Mouse (Mus musculus) liver, postnatal 0 days (tissue): ENCODE data around the gene Nrxn2. TPM values are rescaled to one million over a fixed set of nuclear protein-coding genes. Genes with fewer than 3 reads are reported as not detected.

Experiments used
- ATAC-seq: fragments of 200-750 bp; cut with Nextera tagmentation; 2 replicates; pipeline ENCODE4 v1.8.0; 2017; ENCODE audit warnings: mild to moderate bottlenecking, moderate library complexity
- DNase-seq: peaks from one replicate; pipeline ENCODE4 v3.0.0-alpha.2; 2016
- H3K27ac ChIP-seq: fragments of 300-500 bp; sonication (generic); 2 replicates; pipeline ENCODE4 v1.5.1; 2014; ENCODE audit warnings: antibody characterized with exemption, moderate library complexity, mild to moderate bottlenecking, low read depth
- H3K27me3 ChIP-seq: fragments of 300-500 bp; sonication (generic); 2 replicates; pipeline ENCODE4 v1.6.1; 2014; ENCODE audit warnings: low read length, control low read depth, mixed read lengths; ENCODE audit not compliant: insufficient read depth
- H3K36me3 ChIP-seq: fragments of 300-500 bp; sonication (generic); replicated peaks from 2 replicates; pipeline ENCODE4 v1.6.1; 2014; ENCODE audit warnings: mild to moderate bottlenecking, control low read depth, low read length, moderate library complexity, mixed read lengths; ENCODE audit not compliant: insufficient read depth
- H3K4me1 ChIP-seq: fragments of 300-500 bp; sonication (generic); 2 replicates; pipeline ENCODE4 v1.6.1; 2014; ENCODE audit warnings: antibody characterized with exemption, mild to moderate bottlenecking, control low read depth; ENCODE audit not compliant: insufficient read depth
- H3K4me2 ChIP-seq: fragments of 300-500 bp; sonication (generic); 2 replicates; pipeline ENCODE4 v1.6.1; 2014; ENCODE audit warnings: low read depth, mild to moderate bottlenecking, low read length, moderate library complexity, mixed read lengths
- H3K4me3 ChIP-seq: fragments of 300-500 bp; sonication (generic); 2 replicates; pipeline ENCODE4 v1.5.1; 2014; ENCODE audit warnings: low read depth, low read length
- H3K9ac ChIP-seq: fragments of 300-500 bp; sonication (generic); replicated peaks from 2 replicates; pipeline ENCODE4 v1.6.1; 2014; ENCODE audit warnings: mild to moderate bottlenecking, moderate library complexity
- H3K9me3 ChIP-seq: fragments of 300-500 bp; sonication (generic); 2 replicates; pipeline ENCODE4 v1.6.1; 2016; ENCODE audit warnings: mild to moderate bottlenecking, control low read depth, low read length, mixed read lengths
- CTCF ChIP-seq: sonication (generic); IDR thresholded peaks from 2 replicates; pipeline ENCODE4 v1.5.1; 2016; ENCODE audit warnings: antibody characterized with exemption, low read depth
- EP300 ChIP-seq: IDR thresholded peaks from 2 replicates; pipeline ENCODE4 v1.6.1; 2016; ENCODE audit warnings: antibody characterized with exemption, low read depth, mild to moderate bottlenecking
- WGBS: fragments of 180-500 bp; shearing (Covaris S2); extraction: QIAGEN DNeasy Blood & Tissue Kit; methylation state at CpG from one replicate; pipeline ENCODE4 v1.1.7; 2014; ENCODE audit not compliant: insufficient replicate concordance; 5-methylcytosine and 5-hydroxymethylcytosine counted together
- polyA plus RNA-seq: library from polyadenylated mRNA; unstranded; fragments of >200 nt; fragmentation: Nextera tagmentation; extraction: Ambion mirVana; gene quantifications from 2 replicates; pipeline ENCODE4 v1.2.1, GENCODE M21; 2015

Gene Nrxn2
- polyA plus RNA-seq, 1 experiment from 2014 or later: 0.97 TPM

DNA sequence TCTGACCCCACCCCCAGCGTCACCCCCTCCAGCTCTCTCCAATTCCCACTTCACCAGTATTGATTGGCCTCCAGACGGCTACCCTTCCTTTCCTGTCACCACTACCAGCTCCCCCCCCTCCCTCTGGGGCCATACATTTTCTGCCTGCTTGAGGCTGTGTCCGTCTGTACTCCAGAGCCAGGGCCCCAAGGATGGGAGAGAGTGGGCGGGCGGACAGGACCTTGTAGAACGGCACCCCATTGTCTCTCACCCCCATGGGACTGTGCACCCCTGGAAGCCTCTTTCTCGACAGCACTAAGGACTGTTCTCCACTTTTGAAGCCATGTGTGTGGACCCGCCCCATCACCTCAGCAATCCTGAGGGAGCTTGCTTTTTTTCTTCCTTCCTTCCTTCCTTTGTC lies 77.2 kb downstream of the Nrxn2 start:
- H3K4me1 ChIP-seq: no peaks in the 10 kb centered on the region
- H3K9ac ChIP-seq: no peak overlapping the region
- WGBS: 27% methylated on average over 8 of the region's 8 CpGs
- no peak overlapping the region for H3K4me2 ChIP-seq
- ATAC-seq: no peak
- H3K27ac ChIP-seq: no peak overlapping the region
- H3K36me3 ChIP-seq: no peaks in the 10 kb centered on the region
- H3K27me3 ChIP-seq: peaks cover 86% of the 10 kb centered on the region
- TF ChIP-seq CTCF (no peak), EP300 (no peak)
- no peaks in the 10 kb centered on the region for H3K9me3 ChIP-seq
- H3K4me3 ChIP-seq: no peak overlapping the region
- no peak for DNase-seq

DNA sequence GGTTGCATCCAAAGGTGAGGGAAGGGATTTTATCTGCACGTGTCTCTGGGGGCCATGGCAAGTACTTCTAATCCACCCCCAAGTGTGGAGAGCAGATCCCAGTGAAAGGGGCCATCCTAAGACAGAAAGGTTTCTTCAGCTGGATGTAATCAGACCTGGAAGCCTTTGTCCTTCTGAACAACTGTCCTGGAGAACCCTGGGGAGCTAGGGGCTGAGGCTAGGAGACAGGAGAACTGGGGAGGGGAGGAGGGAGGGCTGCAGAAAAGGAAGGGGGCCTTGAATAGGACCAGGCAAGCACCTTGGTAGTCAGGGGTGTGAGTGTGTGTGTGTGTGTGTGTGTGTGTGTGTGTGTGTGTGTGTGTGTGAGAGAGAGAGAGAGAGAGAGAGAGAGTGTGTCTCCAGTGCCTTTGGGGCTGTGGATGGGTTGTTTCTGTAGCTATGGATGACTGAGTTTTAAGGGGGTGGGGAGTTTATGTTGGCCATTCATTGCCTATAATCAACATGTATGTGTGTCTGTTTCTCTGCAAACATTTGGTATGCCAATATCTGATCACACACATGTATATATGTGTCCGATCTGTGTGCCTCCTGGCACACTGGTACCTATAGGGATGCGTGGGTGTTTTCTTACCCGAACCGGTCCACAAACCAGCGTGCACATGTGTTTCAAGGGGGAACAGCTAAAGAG lies 78.1 kb downstream of the Nrxn2 start:
- no peak overlapping the region for H3K9ac ChIP-seq
- H3K27ac ChIP-seq: no peak overlapping the region
- TF ChIP-seq CTCF (no peak), EP300 (no peak)
- ATAC-seq (no peak), DNase-seq (no peak)
- no peak overlapping the region for H3K4me3 ChIP-seq
- WGBS: 10% methylated on average over 6 of the region's 6 CpGs
- no peaks in the 10 kb centered on the region for H3K36me3 ChIP-seq
- peaks cover 93% of the 10 kb centered on the region for H3K27me3 ChIP-seq
- H3K9me3 ChIP-seq: no peaks in the 10 kb centered on the region
- no peak overlapping the region for H3K4me2 ChIP-seq
- no peaks in the 10 kb centered on the region for H3K4me1 ChIP-seq

DNA sequence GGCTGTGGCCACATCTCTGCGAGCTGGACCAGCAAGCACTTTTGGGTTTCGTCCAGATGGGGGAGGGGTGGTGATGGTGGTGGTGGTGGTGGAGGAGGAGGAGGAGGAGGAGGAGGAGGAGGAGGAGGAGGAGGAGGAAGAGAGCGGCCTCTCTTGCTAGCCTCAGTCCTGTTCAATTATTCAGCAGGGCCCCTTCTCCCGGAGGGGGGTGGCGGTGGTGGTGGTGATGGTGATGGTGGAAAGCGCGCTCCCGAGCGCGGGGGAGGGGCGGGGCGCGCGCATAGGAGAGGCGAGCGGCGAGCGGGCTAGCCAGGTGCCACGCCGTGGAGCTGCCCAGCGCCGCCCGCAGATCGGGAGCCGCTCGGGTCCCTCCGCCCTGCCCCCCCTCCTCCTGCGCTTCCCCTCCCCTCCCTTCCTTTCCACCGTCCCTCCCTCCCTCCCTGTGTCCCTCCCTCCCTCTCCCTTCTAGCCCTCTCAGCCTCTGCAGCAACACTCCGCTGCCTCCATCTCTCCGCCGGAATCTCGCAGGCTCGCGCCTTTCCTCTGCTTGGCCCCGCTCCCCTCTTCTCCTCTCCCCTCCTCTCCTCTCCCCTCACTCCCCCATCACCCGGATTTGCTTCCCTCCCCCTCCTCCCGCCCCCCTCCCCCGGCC lies 78.7 kb downstream of the Nrxn2 start:
- H3K4me1 ChIP-seq: peaks cover 4% of the 10 kb centered on the region
- H3K9ac ChIP-seq: no peak overlapping the region
- H3K9me3 ChIP-seq: no peaks in the 10 kb centered on the region
- peaks cover 95% of the 10 kb centered on the region for H3K27me3 ChIP-seq
- ATAC-seq: no peak
- WGBS: 0% methylated on average over 14 of the region's 39 CpGs
- no peaks in the 10 kb centered on the region for H3K36me3 ChIP-seq
- H3K4me2 ChIP-seq: peak overlapping the region; percentile 45
- DNase-seq: no peak
- peak overlapping the region; percentile 25 for H3K4me3 ChIP-seq
- H3K27ac ChIP-seq: no peak overlapping the region
- TF ChIP-seq EP300: no peak
- TF ChIP-seq CTCF: no peak

GRCm38 (mm10) chr19:6497803-6498202 lies 79.3 kb downstream of the Nrxn2 start:
- peak overlapping the region; percentile 45 for H3K4me2 ChIP-seq
- H3K36me3 ChIP-seq: no peaks in the 10 kb centered on the region
- H3K9me3 ChIP-seq: no peaks in the 10 kb centered on the region
- TF ChIP-seq CTCF (no peak), EP300 (no peak)
- WGBS: 1% methylated on average over 36 of the region's 39 CpGs
- no peak overlapping the region for H3K27ac ChIP-seq
- H3K27me3 ChIP-seq: peaks cover 95% of the 10 kb centered on the region
- H3K4me3 ChIP-seq: peak overlapping the region; percentile 25
- no peak overlapping the region for H3K9ac ChIP-seq
- ATAC-seq (no peak), DNase-seq (no peak)
- H3K4me1 ChIP-seq: peaks cover 6% of the 10 kb centered on the region

GRCm38 (mm10) chr19:6498350-6499131 lies 80.0 kb downstream of the Nrxn2 start:
- Histone ChIP-seq H3K27ac (no peak overlapping the region), H3K4me1 (peaks cover 6% of the 10 kb centered on the region), H3K9me3 (no peaks in the 10 kb centered on the region), H3K4me3 (peak overlapping the region; percentile 25; the same call in 1 of the 2 replicates), H3K4me2 (peak overlapping the region; percentile 45; the same call in 1 of the 2 replicates), H3K27me3 (peaks cover 95% of the 10 kb centered on the region), H3K9ac (no peak overlapping the region), H3K36me3 (no peaks in the 10 kb centered on the region)
- TF ChIP-seq EP300 (no peak), CTCF (no peak)
- DNase-seq (no peak), ATAC-seq (no peak)
- WGBS: 10% methylated on average over 14 of the region's 38 CpGs

DNA sequence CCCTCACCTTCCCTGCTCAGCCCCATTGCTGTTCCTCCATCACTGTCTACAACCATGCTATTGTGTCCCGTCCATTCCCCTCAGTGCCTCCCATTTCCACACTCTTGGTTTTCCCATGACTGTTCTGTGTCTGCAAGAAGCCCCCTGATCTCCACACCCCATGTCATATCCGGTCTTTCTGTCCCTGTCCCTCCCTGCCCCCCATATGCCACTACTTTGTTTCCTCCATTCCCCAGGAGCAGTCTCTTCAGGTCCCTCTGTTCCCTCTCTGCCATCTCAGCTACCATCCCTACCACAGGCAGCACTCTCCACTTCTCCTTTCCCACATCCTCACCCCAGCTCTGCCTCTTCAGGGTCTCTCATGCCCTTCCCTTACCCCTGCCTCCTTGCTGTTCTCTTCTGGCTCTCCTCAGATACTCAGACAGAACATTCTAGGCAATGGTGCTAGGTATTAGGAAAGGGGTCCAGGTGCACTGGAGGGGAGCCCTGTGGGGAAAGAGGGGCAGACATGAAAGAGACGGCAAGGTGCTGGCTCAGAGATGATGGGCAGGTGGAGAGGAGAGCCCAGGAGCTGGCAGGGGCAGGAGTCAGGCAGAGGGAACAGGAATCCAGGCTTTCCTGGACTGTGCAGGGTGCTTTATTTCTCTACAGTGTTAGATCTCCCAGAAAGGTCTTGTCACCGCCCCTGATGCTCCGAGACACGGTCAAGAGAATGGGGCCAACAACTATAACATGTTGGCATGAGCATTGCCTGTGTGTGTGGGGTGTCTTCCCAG lies 81.5 kb downstream of the Nrxn2 start:
- Histone ChIP-seq H3K36me3 (no peaks in the 10 kb centered on the region), H3K9ac (no peak overlapping the region), H3K4me3 (no peak overlapping the region), H3K27me3 (peaks cover 97% of the 10 kb centered on the region), H3K9me3 (no peaks in the 10 kb centered on the region), H3K4me1 (peaks cover 6% of the 10 kb centered on the region), H3K27ac (no peak overlapping the region), H3K4me2 (no peak overlapping the region)
- 39% methylated on average over 6 of the region's 6 CpGs for WGBS
- DNase-seq (no peak), ATAC-seq (no peak)
- TF ChIP-seq CTCF (no peak), EP300 (no peak)
